Mouse (Mus musculus): Measurements from ENCODE around the gene Gh. TPM values are rescaled to one million over a fixed set of nuclear protein-coding genes. Genes with fewer than 3 reads are reported as not detected.
A peak's percentile ranks its signal among the peaks of the same experiment; 100 is the strongest.

Gh gene
- total RNA-seq, 2 experiments from 2014 or later: not detected

DNA sequence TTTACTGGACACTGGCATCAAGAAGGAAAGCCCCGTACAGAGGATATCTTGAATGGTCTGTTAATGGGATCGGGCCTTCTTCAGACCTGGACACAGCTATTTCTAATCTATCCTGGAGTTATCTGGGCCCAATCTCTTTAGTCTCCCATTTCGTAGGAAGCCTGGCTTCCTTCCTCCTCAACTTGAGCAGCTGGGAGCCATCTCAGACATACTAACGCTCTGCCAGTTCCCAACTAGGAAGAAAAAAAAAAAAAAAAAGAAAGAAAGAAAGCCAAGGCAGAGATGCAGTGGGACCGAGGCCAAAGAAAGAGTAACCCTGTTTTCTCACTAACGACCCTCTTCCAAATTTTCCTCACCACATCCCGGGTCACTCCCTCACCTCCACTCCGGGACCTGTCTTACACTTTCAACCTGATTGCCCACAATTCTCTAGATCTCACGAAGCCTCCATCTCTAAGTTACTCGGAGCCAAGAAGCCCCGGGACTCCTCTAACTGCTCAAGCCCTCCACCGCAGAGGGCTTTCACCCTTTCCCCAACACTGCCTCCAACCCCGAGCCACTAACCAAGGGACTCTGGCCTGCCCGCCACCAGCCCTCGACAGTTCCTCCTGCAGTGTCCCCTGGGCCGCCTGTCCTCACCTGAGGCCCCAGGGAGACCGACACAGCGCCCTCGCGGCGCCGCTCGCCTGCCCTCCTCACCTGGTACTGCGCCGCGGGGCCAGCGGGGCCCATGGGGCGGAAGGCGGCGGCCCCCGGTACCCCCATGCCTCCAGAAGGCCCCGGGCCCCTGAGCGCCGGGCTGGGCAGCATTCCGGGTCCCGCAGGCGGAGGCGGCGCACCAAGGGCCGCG lies 29.6 kb downstream of the Gh start:
- ATAC-seq (replicated peaks; ENCODE audit: poor library complexity, severe bottlenecking): 0 out of 2 replicates have a peak, but pooled peaks have one; percentile 1

DNA sequence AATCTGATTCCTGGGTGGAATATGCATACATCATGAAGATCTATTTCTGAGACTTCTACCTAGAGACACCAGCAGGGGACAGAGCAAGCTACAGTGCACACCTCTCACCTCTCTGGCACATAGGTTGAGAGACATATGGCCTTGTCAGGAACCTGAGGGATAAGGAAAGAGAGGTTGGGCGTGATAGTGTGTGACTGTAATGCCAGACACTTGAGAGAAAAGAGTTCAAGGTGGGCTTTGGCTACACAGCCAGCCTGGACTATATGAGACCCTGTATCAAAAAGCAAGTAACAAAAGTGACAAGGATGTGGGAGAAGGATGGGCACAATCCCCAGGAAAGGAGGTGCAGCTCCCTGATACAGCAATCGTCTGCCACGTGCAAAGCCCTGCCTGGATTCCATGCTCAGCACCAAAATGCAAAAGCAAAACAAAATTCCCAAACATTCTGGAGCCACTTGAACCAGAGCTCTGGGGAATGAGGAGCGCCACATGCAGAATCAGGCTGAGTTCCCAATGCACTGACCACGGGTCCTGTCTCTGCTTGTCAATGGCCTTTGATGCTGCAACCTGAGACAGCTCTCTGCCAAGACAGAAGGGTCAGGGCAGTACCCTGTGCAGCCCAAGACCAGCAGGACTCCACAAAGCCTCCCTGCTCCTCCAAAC lies 30.4 kb downstream of the Gh start:
- no peak for ATAC-seq (replicated peaks; ENCODE audit: poor library complexity, severe bottlenecking)

DNA sequence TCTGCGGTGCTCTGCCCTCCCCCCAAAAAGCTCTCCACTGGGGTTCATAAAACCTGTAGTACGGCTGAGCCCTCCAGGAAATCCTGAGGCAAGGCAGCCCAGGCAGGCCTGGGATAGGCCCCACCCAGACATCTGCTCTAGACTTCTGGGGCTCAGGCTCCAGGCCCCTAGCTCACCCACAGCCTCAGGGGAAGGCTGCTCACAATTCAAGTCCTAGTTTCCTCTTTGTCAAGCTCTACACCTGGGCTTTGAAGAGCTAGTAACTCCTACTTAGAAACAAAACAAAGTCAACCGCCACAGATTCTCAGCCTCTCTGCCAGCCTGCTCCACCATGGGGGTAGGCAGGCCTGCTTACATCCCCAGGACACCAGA lies 32.6 kb downstream of the Gh start:
- no peak for ATAC-seq (replicated peaks; ENCODE audit: poor library complexity, severe bottlenecking)

DNA sequence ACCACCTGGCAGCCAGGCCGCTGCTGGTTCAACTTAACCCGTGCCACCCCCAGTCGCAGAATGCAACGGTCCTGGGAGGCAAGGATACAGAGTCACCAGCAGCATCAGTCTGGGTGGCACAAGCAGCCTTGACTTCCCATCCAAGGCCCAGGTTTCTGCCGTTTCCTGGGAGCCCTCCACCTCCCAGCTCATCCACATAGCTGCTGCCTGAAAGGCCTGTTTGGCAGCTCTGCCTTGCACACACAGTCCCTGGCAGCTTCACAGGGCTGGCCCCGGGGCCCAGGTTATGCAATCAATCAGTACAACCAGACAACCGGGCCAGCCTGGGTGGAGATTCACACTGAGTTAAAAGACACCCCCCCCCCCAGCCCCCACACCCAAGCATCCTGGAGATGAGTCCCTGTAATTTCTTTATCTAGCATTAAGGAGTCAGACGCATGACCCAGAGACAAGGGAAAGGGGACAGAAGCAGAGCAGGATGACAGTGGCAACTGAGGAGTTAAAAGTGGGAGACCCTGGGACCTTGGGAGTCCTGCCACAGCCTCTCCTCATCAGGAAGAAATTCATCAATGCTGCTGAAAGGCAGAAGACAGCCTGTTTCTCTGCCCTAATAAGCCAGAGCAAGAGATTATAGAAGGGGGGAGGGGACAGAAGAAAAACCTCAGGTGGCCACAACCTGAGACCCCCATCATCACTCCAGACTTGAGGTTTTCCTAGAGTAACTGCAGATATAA lies 33.2 kb downstream of the Gh start:
- no peak for ATAC-seq (replicated peaks; ENCODE audit: poor library complexity, severe bottlenecking)

DNA sequence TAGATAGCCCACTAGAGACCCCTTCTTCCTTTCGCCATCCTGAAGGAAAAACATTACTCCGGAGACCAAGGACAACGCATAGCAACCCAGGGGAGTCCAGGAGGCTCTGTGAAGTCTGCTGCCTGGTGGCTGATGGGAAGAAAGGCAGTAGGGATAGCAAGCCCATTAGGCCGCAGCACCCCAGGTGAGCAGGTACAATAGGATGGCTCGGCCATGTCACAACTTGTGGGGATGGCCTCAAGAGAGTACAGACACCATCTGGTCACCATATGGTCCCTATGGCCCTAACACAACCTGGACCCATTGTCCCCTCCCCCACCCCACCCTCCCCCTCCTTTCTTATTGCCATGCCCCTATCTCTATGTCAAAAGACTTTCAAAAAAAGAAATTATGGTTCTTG lies 33.8 kb downstream of the Gh start:
- ATAC-seq (replicated peaks; ENCODE audit: poor library complexity, severe bottlenecking): no peak

DNA sequence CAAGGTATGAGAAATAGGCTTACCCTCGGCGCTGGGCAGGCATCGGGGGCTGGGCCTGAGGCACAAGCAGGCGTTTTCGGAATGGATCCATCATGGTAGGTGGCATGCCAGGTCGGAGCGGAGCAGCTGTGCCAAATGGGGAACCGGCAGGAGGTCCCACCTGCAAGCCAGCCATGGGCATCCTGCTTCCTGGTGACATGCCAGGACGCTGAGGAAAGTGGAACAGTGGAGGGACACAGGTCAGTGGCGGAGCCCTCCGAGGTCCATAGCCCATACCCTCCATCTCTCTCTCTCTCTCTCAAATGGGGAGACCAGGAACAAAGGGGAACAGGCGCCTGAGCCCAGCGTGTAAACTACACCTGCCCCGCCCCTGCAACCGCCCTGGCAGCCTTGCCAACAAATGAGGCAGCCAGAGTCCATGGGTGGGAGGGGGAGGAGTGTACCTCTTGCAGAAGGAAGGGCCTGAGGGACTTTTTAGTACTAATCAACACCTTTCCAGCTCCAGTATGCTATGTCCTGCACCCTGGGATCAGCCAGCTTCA lies 34.3 kb downstream of the Gh start:
- no peak for ATAC-seq (replicated peaks; ENCODE audit: poor library complexity, severe bottlenecking)

GRCm38 (mm10) chr11:106266431-106266830 lies 35.2 kb downstream of the Gh start:
- no peak for ATAC-seq (replicated peaks; ENCODE audit: poor library complexity, severe bottlenecking)

- ATAC-seq (replicated peaks; ENCODE audit: poor library complexity, severe bottlenecking): no peak
These were observed 36.1 kb downstream of the Gh start for GRCm38 (mm10) chr11:106265570-106265969.

GRCm38 (mm10) chr11:106264988-106265387 lies 36.7 kb downstream of the Gh start:
- no peak for ATAC-seq (replicated peaks; ENCODE audit: poor library complexity, severe bottlenecking)

DNA sequence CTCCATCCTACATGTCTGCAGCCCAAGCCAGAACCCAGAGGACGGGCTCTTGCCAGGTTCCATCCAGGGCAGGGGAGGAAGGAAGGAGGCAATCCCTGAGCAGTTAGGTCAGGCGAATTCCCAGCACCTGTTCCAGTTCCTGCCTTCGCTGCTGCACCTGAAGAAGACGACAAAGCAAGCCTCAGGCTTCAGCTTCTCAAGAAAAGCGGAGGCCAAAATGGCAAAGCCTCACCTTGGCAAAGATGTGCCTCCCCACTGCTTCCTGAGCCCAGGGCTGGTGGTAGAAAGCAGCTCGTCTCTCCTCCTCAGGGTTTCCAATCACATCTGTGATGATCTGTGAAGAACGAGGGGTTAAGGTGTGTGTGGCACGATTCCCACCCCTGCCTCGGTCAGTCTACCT lies 37.7 kb downstream of the Gh start:
- ATAC-seq (replicated peaks; ENCODE audit: poor library complexity, severe bottlenecking): no peak

DNA sequence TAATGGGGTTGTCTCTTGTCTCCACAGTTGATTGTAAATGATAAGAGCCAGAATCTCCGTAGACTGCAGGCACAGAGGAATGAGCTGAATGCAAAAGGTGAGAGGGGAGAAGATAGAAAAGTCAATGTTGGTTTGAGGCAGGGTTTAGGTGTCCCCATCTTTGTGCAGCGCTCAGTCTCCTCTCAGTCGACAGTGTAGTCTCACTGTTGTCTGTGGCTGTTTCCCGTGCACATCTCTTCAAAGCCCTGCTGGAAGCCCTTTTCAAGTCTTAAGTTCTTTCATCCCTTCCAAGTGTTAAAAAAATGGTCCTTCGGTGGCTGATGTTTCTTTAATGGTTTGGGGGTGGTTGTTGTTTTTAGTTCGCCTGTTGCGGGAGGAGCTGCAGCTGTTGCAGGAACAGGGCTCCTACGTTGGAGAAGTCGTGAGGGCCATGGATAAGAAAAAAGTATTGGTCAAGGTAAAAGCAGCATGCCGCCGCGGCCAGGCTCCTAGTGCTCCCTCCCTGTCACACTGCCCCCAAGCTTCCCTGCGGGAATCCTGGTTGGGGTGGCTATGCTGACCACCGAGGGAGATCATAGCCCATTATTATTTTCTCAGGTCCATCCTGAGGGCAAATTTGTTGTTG lies 40.7 kb downstream of the Gh start:
- no peak for ATAC-seq (replicated peaks; ENCODE audit: poor library complexity, severe bottlenecking)

DNA sequence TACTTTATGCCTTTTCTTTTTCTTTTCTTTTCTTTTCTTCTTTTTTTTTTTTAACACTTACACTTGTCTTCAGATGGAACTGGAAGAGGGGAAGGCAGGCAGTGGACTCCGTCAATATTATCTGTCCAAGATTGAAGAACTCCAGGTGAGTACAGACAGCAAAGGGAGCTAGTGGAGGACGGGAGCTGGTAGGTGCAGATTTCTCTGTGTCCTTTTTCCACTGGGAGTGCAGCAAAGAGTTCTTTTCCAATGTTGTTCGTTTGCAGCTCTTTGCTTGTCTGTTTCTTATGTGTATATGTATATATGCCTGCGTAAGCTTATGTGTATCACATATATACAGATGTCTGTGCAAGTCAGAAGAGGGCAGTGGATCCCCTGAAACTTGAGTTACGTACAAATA lies 44.9 kb downstream of the Gh start:
- no peak for ATAC-seq (replicated peaks; ENCODE audit: poor library complexity, severe bottlenecking)

- peak; percentile 85 for ATAC-seq (replicated peaks; ENCODE audit: poor library complexity, severe bottlenecking)
These were observed 45.8 kb downstream of the Gh start, which contains the start of the genes Ftsj3 and Psmc5 for GRCm38 (mm10) chr11:106255685-106256451. TSS of gene Ftsj3 (minus strand) at chr11:106256079. TSS of gene Psmc5 (plus strand) at chr11:106256154.

GRCm38 (mm10) chr11:106255174-106255573 lies 46.5 kb downstream of the Gh start:
- peak; percentile 40; the same call in 1 of the 2 replicates for ATAC-seq (replicated peaks; ENCODE audit: poor library complexity, severe bottlenecking)

DNA sequence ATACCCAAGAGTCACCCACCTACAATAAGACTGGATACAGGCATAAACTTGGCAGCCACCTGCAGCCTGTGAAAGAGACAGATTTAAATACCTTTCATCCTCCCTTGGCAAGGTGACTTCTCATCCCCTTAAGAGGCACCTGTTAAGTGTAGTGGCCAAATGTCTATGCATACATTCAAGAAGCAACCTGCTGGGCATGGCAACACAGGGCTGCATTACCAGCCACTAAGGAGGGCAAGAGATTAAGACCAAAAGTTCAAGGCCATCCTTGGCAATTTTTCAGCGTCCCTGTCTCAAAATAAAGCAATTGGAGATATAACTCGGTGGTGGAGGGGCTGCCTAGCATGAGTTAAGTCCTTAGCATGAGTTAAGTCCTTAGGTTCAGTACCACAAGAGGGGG lies 46.9 kb downstream of the Gh start:
- no peak for ATAC-seq (replicated peaks; ENCODE audit: poor library complexity, severe bottlenecking)

Other genes with a start within 250 kb of the Gh start
- gene Taco1, start 235.8 kb downstream of the Gh start, total RNA-seq (2014; fragmentation: Nextera tagmentation): 6.9 and 8.9 TPM in 2 replicates
- 11.1 and 19.2 TPM in 2 replicates for gene Taco1, start 235.8 kb downstream of the Gh start, total RNA-seq (2017)
- 30.4 and 32.1 TPM in 2 replicates for gene Map3k3, start 217.3 kb downstream of the Gh start, total RNA-seq (2014; fragmentation: Nextera tagmentation)
- gene Map3k3, start 217.3 kb downstream of the Gh start, total RNA-seq (2017): 29.1 and 29.2 TPM in 2 replicates
- gene Gm10840, start 141.0 kb downstream of the Gh start, total RNA-seq (2014; fragmentation: Nextera tagmentation): not detected in 2 replicates
- gene Gm10840, start 141.0 kb downstream of the Gh start, total RNA-seq (2017): not detected in 2 replicates
- gene Limd2, start 141.0 kb downstream of the Gh start, total RNA-seq (2014; fragmentation: Nextera tagmentation): 196 and 197 TPM in 2 replicates
- gene Limd2, start 141.0 kb downstream of the Gh start, total RNA-seq (2017): 38.1 and 43.1 TPM in 2 replicates
- 40.5 and 42.3 TPM in 2 replicates for gene Strada, start 99.7 kb downstream of the Gh start, total RNA-seq (2014; fragmentation: Nextera tagmentation)
- gene Strada, start 99.7 kb downstream of the Gh start, total RNA-seq (2017): 22.2 TPM in 2 replicates
- 30.2 and 56.2 TPM in 2 replicates for gene Ccdc47, start 85.5 kb downstream of the Gh start, total RNA-seq (2014; fragmentation: Nextera tagmentation)
- 175 and 181 TPM in 2 replicates for gene Ccdc47, start 85.5 kb downstream of the Gh start, total RNA-seq (2017)
- 51.1 and 55.5 TPM in 2 replicates for gene Ddx42, start 84.9 kb downstream of the Gh start, total RNA-seq (2014; fragmentation: Nextera tagmentation)
- gene Ddx42, start 84.9 kb downstream of the Gh start, total RNA-seq (2017): 86.8 and 87.9 TPM in 2 replicates
- 60.5 and 82.1 TPM in 2 replicates for gene Ftsj3, start 45.8 kb downstream of the Gh start, total RNA-seq (2014; fragmentation: Nextera tagmentation)
- gene Ftsj3, start 45.8 kb downstream of the Gh start, total RNA-seq (2017): 157 and 194 TPM in 2 replicates
- gene Psmc5, start 45.7 kb downstream of the Gh start, total RNA-seq (2014; fragmentation: Nextera tagmentation): 106 and 108 TPM in 2 replicates
- gene Psmc5, start 45.7 kb downstream of the Gh start, total RNA-seq (2017): 108 and 116 TPM in 2 replicates
- 76.4 and 91.7 TPM in 2 replicates for gene Smarcd2, start 28.9 kb downstream of the Gh start, total RNA-seq (2014; fragmentation: Nextera tagmentation)
- gene Smarcd2, start 28.9 kb downstream of the Gh start, total RNA-seq (2017): 200 and 221 TPM in 2 replicates
- 1.0 and 2.1 TPM in 2 replicates for gene Tcam1, start 25.2 kb downstream of the Gh start, total RNA-seq (2014; fragmentation: Nextera tagmentation)
- gene Tcam1, start 25.2 kb downstream of the Gh start, total RNA-seq (2017): 1.4 and 1.9 TPM in 2 replicates
- gene Cd79b, start 12.9 kb upstream of the Gh start, total RNA-seq (2014; fragmentation: Nextera tagmentation): 52.9 and 54.1 TPM in 2 replicates
- gene Cd79b, start 12.9 kb upstream of the Gh start, total RNA-seq (2017): 23.8 and 31.5 TPM in 2 replicates
- gene Scn4a, start 51.4 kb upstream of the Gh start, total RNA-seq (2014; fragmentation: Nextera tagmentation): not detected in 2 replicates
- gene Scn4a, start 51.4 kb upstream of the Gh start, total RNA-seq (2017): not detected in 2 replicates
- not detected in 2 replicates for gene Prr29, start 63.6 kb upstream of the Gh start, total RNA-seq (2014; fragmentation: Nextera tagmentation)
- not detected in 2 replicates for gene Prr29, start 63.6 kb upstream of the Gh start, total RNA-seq (2017)
- gene Icam2, start 86.2 kb upstream of the Gh start, total RNA-seq (2014; fragmentation: Nextera tagmentation): 58.3 and 65.0 TPM in 2 replicates
- gene Icam2, start 86.2 kb upstream of the Gh start, total RNA-seq (2017): 79.6 and 108 TPM in 2 replicates
- 81.3 and 84.3 TPM in 2 replicates for gene Ern1, start 186.0 kb upstream of the Gh start, total RNA-seq (2014; fragmentation: Nextera tagmentation)
- 63.3 and 67.0 TPM in 2 replicates for gene Ern1, start 186.0 kb upstream of the Gh start, total RNA-seq (2017)